Mouse (Mus musculus): Measurements from ENCODE around the gene Dag1. TPM values are rescaled to one million over a fixed set of nuclear protein-coding genes. Genes with fewer than 3 reads are reported as not detected.

Gene Dag1
- polyA plus RNA-seq, 1 experiment from 2014 or later, result 53.7 TPM

DNA sequence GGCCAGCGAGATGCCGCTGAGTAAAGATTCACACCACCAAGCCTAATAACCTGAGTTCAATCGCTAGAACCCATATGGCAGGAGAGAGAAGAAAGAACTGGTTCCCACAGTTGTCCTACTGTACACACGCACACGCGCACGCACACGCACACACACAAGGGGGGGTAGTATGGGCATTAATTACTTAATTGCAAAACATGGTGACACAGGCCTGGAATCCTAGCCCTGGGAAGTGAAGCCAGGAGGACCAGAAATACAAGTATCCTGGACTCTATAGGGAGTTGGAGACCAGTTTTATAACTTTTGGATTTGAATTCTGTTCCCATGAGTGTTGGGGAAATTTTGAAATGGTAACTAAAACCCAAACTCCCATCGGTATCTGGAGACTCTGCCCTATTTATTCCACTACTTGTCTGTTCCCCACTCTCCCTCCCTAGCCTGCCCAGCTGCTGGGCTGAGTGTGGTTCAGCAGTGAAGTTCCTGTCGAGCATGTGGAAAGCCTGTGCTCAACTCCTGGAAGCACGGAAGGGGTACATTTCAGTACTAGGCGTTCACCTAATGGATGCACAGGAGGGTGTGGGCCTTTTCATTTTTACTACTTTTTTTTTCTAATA, 43.9 kb downstream of the Dag1 start:
- Histone ChIP-seq H3K27me3 (no peaks in the 10 kb centered on the region), H3K9me3 (no peaks in the 10 kb centered on the region), H3K36me3 (peaks cover 21% of the 10 kb centered on the region), H3K4me1 (no peaks in the 10 kb centered on the region), H3K9ac (no peak overlapping the region), H3K4me3 (no peak overlapping the region), H3K27ac (no peak overlapping the region), H3K4me2 (replicated peaks) (no peak overlapping the region)
- ATAC-seq (ENCODE audit: insufficient number of reproducible peaks, insufficient read depth, low FRiP score, low TSS enrichment), result no peak
- WGBS, result 84% methylated on average over 12 of the region's 12 CpGs

DNA sequence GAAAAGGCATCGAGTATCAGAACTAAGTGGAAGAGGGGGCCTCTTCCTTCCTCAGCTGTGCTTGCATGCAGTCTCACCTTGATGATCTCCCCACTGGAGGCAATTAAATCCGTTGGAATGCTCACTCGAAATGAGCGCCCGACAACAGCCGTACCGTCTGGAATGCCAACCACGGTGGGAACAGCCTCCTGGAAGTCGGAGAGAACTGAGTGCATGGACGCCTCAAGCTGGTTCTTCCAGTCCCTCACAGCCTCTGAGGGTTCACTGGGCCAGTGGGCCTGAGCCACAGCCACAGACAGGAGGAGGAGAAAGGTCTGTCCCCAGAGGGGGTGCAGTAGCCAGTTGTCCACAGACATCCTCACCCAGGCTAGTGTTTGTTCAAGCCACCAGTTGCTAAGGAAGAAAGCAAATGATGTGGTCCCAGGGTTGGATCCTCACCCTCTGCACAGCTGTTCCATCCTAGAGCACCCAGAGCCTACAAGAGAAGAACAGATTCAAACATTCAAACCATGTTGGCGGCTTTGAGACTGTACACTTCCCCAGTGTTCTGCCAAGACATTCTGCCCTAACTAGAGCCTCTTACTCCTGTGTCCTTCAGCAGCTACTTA, 45.7 kb downstream of the Dag1 start:
- Histone ChIP-seq H3K4me3 (no peak overlapping the region), H3K27ac (no peak overlapping the region), H3K4me2 (replicated peaks) (no peak overlapping the region), H3K27me3 (no peaks in the 10 kb centered on the region), H3K36me3 (peaks cover 21% of the 10 kb centered on the region), H3K4me1 (no peaks in the 10 kb centered on the region), H3K9ac (no peak overlapping the region), H3K9me3 (no peaks in the 10 kb centered on the region)
- WGBS, result 73% methylated on average over 11 of the region's 11 CpGs
- ATAC-seq (ENCODE audit: insufficient number of reproducible peaks, insufficient read depth, low FRiP score, low TSS enrichment), result no peak

DNA sequence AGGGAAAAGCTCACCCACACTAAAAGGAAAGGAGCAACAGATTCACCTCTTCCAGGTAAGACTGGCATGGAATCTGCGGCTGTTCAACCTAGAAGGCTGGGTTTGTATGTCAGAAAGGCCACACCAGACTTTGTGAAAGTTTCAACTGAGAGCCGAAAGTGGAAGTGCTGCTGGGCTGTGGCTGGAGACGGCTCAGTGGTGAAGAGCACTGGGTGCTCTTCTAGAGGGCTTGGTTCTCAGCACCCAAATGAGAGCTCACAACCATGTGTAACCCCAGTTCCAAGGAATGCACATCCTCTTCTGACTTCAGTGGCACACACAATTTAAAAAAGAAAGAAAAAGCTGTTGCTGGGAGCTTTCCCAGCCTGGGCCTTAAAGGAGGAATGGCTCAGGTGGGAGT, 46.4 kb downstream of the Dag1 start:
- Histone ChIP-seq H3K4me3 (no peak overlapping the region), H3K9ac (no peak overlapping the region), H3K27ac (no peak overlapping the region), H3K4me2 (replicated peaks) (no peak overlapping the region), H3K36me3 (peaks cover 21% of the 10 kb centered on the region), H3K4me1 (no peaks in the 10 kb centered on the region), H3K27me3 (no peaks in the 10 kb centered on the region), H3K9me3 (no peaks in the 10 kb centered on the region)
- ATAC-seq (ENCODE audit: insufficient number of reproducible peaks, insufficient read depth, low FRiP score, low TSS enrichment), result no peak
- 92% methylated on average over 3 of the region's 3 CpGs for WGBS

DNA sequence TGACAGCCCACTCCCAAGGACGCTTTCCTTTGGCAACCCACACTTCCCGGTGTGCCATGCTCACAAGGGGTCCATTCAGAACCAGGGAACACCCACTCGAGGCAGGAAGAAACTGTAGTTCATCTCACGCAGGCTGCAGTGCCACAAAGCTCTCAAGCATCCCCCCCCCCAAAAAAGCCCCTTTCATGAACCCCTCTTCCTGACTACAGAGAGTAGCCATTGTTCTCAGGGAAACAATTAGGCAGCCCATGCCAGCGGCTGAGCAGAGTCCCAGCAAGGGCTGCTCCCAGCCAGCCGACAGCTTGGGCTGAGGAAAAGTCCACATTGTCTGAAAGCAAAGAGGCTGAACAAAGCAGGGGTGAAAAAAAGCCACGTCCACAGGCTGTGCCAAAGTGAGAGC, 50.7 kb downstream of the Dag1 start:
- H3K9ac ChIP-seq, result no peak overlapping the region
- no peak overlapping the region for H3K27ac ChIP-seq
- no peak overlapping the region for H3K4me3 ChIP-seq
- H3K36me3 ChIP-seq, result peaks cover 35% of the 10 kb centered on the region
- no peak for ATAC-seq (ENCODE audit: insufficient number of reproducible peaks, insufficient read depth, low FRiP score, low TSS enrichment)
- H3K4me1 ChIP-seq, result no peaks in the 10 kb centered on the region
- 25% methylated on average over 7 of the region's 7 CpGs for WGBS
- H3K27me3 ChIP-seq, result no peaks in the 10 kb centered on the region
- no peak overlapping the region for H3K4me2 ChIP-seq (replicated peaks)
- no peaks in the 10 kb centered on the region for H3K9me3 ChIP-seq

DNA sequence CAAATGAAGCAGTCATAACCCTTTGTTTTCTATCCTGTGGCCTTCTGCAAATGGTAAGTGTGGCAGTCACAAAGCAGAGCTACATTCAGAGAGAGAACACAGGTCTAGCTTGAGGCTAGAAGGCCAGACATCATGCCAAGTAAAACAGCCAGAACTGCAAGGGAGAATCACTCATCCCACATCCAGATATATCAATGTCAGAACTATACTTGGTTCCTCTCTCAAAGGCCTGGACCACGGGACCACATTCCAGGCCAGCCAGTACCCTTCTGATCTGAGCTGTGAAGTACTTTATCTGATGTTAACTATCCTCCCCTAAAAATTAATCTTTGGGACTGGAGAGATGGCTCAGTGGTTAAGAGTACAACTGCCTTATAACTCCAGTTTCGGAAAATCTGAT, 51.3 kb downstream of the Dag1 start:
- Histone ChIP-seq H3K4me2 (replicated peaks) (no peak overlapping the region), H3K9ac (no peak overlapping the region), H3K27me3 (no peaks in the 10 kb centered on the region), H3K36me3 (peaks cover 36% of the 10 kb centered on the region), H3K27ac (no peak overlapping the region), H3K4me3 (no peak overlapping the region), H3K4me1 (no peaks in the 10 kb centered on the region), H3K9me3 (no peaks in the 10 kb centered on the region)
- no peak for ATAC-seq (ENCODE audit: insufficient number of reproducible peaks, insufficient read depth, low FRiP score, low TSS enrichment)
- WGBS, result 88% methylated on average over 2 of the region's 2 CpGs

DNA sequence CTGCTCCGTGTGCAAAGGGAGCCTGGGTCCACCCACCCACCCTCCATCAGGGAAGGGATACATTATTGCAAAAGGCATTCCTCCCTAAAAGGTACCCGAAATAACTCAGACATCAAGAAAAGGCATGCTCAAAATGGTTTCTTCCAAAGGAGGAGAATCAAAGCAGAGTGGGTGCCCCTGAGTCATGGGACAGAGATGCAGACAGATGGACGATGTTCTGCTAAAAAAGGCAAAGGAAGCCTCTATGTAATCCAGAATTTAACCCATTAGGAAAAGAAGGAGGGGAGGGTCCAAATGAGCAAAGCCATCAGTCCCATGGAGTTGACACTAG, 58.2 kb downstream of the Dag1 start:
- no peaks in the 10 kb centered on the region for H3K27me3 ChIP-seq
- H3K4me1 ChIP-seq, result peaks cover 7% of the 10 kb centered on the region; the same call in 1 of the 2 replicates
- no peak overlapping the region for H3K27ac ChIP-seq
- H3K36me3 ChIP-seq, result peaks cover 31% of the 10 kb centered on the region
- no peak overlapping the region for H3K4me2 ChIP-seq (replicated peaks)
- WGBS, result 84% methylated on average over 3 of the region's 3 CpGs
- ATAC-seq (ENCODE audit: insufficient number of reproducible peaks, insufficient read depth, low FRiP score, low TSS enrichment), result no peak
- no peak overlapping the region for H3K4me3 ChIP-seq
- no peaks in the 10 kb centered on the region for H3K9me3 ChIP-seq
- no peak overlapping the region for H3K9ac ChIP-seq

DNA sequence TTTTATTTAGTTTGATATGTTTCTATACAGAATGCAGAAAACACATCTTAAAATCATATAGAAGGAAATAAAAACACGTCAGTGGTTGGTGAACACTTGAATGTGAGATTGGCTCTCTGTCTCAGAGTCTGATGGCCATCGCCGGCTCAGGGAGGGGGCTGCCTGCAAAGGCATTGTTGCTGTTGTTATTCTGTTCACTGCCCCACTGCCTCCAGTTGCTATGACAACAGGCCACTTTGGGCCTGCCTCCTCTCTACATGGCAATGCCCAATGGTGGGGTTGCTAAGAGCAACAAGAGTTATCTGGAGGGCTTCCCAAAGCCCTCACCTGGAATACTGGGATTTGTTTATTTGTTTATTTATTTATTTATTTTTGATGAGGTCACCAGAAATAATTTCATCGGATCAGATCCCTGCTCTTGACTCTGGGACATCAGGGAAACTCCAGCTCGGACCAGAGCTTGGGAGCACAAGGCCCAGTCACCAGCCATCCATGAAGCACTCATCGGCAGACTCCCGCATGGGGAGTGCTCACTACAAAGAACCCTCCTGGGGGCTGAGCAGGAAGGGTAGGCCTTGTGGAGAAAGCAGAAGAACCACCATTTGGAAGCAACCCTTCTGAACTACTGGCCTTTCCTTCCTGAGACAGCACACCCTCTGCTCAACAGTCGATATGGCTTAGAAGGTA, 58.7 kb downstream of the Dag1 start:
- no peak for ATAC-seq (ENCODE audit: insufficient number of reproducible peaks, insufficient read depth, low FRiP score, low TSS enrichment)
- WGBS, result 73% methylated on average over 8 of the region's 8 CpGs
- no peak overlapping the region for H3K27ac ChIP-seq

DNA sequence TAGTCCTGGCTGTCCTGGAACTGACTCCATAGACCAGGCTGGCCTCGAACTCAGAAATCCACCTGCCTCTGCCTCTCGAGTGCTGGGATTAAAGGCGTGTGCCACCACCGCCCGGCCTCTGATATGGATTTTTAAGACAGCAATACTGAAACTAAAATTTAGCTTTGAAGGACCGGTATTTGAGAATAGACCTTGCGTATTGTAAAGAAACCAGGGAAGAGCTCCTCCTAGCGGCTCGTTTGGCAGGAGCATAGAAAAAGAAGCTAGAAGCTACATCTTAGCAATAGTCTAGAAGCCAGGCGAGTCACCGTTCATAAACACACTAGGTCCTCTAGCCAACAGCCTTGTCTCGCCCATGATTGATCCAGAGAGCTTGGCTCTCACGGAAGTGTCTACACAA, 60.7 kb downstream of the Dag1 start:
- ATAC-seq (ENCODE audit: insufficient number of reproducible peaks, insufficient read depth, low FRiP score, low TSS enrichment), result no peak
- no peak overlapping the region for H3K4me3 ChIP-seq
- WGBS, result 41% methylated on average over 13 of the region's 13 CpGs

More for the DNA sequence above, 58.7 kb downstream of the Dag1 start:
- no peak overlapping the region for H3K9ac ChIP-seq
- H3K4me2 ChIP-seq (replicated peaks), result no peak overlapping the region
- H3K9me3 ChIP-seq, result no peaks in the 10 kb centered on the region
- no peak overlapping the region for H3K4me3 ChIP-seq
- peaks cover 9% of the 10 kb centered on the region; the same call in 1 of the 2 replicates for H3K4me1 ChIP-seq
- peaks cover 31% of the 10 kb centered on the region for H3K36me3 ChIP-seq
- no peaks in the 10 kb centered on the region for H3K27me3 ChIP-seq

DNA sequence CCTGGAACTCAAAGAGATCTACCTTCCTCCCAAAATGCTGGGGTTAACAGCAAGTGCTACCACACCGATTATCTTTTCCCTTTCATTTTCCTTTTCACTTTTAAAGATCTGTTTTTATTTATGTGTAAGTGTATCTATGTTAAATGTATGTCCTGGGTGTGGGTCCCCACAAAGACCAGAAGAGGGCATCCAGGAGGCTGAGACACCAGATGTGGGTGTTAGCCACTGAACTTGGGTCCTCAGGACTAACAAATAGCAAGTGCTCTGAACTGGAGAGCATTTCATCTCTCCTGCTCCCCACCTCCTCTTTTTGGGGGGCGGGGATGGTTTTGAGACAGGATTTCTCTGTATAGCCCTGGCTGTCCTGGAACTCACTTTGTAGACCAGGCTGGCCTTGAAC, 61.6 kb downstream of the Dag1 start:
- H3K27me3 ChIP-seq, result no peaks in the 10 kb centered on the region
- H3K27ac ChIP-seq, result no peak overlapping the region
- no peak overlapping the region for H3K4me3 ChIP-seq
- no peak overlapping the region for H3K9ac ChIP-seq
- no peak overlapping the region for H3K4me2 ChIP-seq (replicated peaks)
- H3K9me3 ChIP-seq, result no peaks in the 10 kb centered on the region
- peaks cover 5% of the 10 kb centered on the region for H3K36me3 ChIP-seq
- 94% methylated on average over 2 of the region's 2 CpGs for WGBS
- peaks cover 9% of the 10 kb centered on the region; the same call in 1 of the 2 replicates for H3K4me1 ChIP-seq
- no peak for ATAC-seq (ENCODE audit: insufficient number of reproducible peaks, insufficient read depth, low FRiP score, low TSS enrichment)

More for the DNA sequence above, 60.7 kb downstream of the Dag1 start:
- peaks cover 9% of the 10 kb centered on the region; the same call in 1 of the 2 replicates for H3K4me1 ChIP-seq
- peaks cover 14% of the 10 kb centered on the region for H3K36me3 ChIP-seq
- H3K27me3 ChIP-seq, result no peaks in the 10 kb centered on the region
- H3K9ac ChIP-seq, result no peak overlapping the region
- H3K9me3 ChIP-seq, result no peaks in the 10 kb centered on the region
- H3K4me2 ChIP-seq (replicated peaks), result no peak overlapping the region
- H3K27ac ChIP-seq, result no peak overlapping the region

DNA sequence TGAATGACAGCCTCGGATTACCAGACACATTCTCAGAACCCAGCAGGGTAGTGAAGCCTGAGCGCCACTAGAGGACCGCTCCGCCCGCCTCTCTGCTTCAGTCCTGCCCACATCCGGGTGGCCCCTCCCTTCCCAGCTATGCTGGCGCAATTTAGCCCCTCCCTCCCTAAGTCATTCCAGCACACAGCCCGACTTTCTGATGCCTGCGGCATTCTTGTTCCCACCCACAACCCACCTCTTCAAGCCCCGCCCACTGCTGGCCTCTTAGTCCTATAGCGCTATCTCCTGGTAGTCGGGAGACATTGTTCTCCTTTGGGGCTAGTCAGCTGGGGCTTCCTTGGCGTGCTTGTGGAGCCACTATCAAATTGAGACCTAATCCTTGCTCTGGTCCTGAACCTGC, 62.6 kb downstream of the Dag1 start:
- WGBS, result 1% methylated on average over 13 of the region's 13 CpGs
- H3K4me2 ChIP-seq (replicated peaks), result peak overlapping the region; percentile 39
- H3K4me1 ChIP-seq, result peaks cover 12% of the 10 kb centered on the region; the same call in 1 of the 2 replicates
- peak overlapping the region; percentile 13 for H3K4me3 ChIP-seq
- peak; percentile 89 for ATAC-seq (ENCODE audit: insufficient number of reproducible peaks, insufficient read depth, low FRiP score, low TSS enrichment)
- no peaks in the 10 kb centered on the region for H3K9me3 ChIP-seq
- H3K9ac ChIP-seq, result no peak overlapping the region
- H3K27me3 ChIP-seq, result no peaks in the 10 kb centered on the region
- H3K27ac ChIP-seq, result no peak overlapping the region
- no peaks in the 10 kb centered on the region for H3K36me3 ChIP-seq

DNA sequence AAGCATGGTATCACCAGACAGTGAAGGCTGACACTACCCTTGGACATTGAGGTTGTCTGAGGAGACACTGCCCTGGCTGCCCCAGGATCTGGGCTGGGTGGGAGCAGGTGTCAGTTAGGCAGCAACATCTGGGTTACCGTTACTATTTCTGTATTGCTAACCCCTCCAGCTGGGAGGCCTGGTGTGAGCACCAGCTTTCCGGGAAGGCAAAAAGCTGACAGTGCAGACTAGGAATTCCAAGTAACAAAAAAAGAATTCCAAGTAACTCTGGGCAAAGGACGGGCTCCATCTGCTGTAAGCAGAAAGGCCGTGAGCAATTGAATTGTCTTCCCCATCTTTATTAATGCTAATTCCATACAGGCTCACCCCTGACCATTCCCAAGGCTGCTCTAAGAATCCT, 65.1 kb downstream of the Dag1 start:
- H3K27me3 ChIP-seq, result no peaks in the 10 kb centered on the region
- H3K4me2 ChIP-seq (replicated peaks), result no peak overlapping the region
- ATAC-seq (ENCODE audit: insufficient number of reproducible peaks, insufficient read depth, low FRiP score, low TSS enrichment), result no peak
- no peak overlapping the region for H3K27ac ChIP-seq
- 60% methylated on average over 4 of the region's 4 CpGs for WGBS
- H3K4me3 ChIP-seq, result no peak overlapping the region
- H3K9me3 ChIP-seq, result no peaks in the 10 kb centered on the region
- H3K9ac ChIP-seq, result no peak overlapping the region
- H3K36me3 ChIP-seq, result no peaks in the 10 kb centered on the region
- H3K4me1 ChIP-seq, result peaks cover 12% of the 10 kb centered on the region; the same call in 1 of the 2 replicates
